Mouse (Mus musculus) limb, embryonic 12.5 days (tissue): ENCODE results near the gene Ssb. TPM values are rescaled to one million over a fixed set of nuclear protein-coding genes. Genes with fewer than 3 reads are reported as not detected.

Experiments
- ATAC-seq: fragments of 200-750 bp; cut with Nextera tagmentation; 2 replicates; pipeline ENCODE4 v1.8.0; 2017; ENCODE audit warnings: low read depth, moderate TSS enrichment; ENCODE audit not compliant: insufficient number of reproducible peaks, insufficient read depth, low FRiP score, low TSS enrichment
- H3K27ac ChIP-seq: fragments of 300-500 bp; sonication (generic); 2 replicates; pipeline ENCODE4 v1.5.1; 2016; ENCODE audit warnings: mild to moderate bottlenecking, moderate library complexity
- H3K27me3 ChIP-seq: fragments of 300-500 bp; sonication (generic); 2 replicates; pipeline ENCODE4 v1.6.1; 2016; ENCODE audit warnings: mild to moderate bottlenecking, moderate library complexity
- H3K36me3 ChIP-seq: fragments of 300-500 bp; sonication (generic); 2 replicates; pipeline ENCODE4 v1.6.1; 2016; ENCODE audit warnings: mild to moderate bottlenecking, moderate library complexity
- H3K4me1 ChIP-seq: fragments of 300-500 bp; sonication (generic); replicated peaks from 2 replicates; pipeline ENCODE4 v1.6.1; 2016
- H3K4me2 ChIP-seq: fragments of 300-500 bp; sonication (generic); 2 replicates; pipeline ENCODE4 v1.6.1; 2016; ENCODE audit warnings: mild to moderate bottlenecking, moderate library complexity
- H3K4me3 ChIP-seq: fragments of 300-500 bp; sonication (generic); replicated peaks from 2 replicates; pipeline ENCODE4 v1.5.1; 2016; ENCODE audit warnings: mild to moderate bottlenecking
- H3K9ac ChIP-seq: fragments of 300-500 bp; sonication (generic); replicated peaks from 2 replicates; pipeline ENCODE4 v1.6.1; 2016; ENCODE audit warnings: mild to moderate bottlenecking, moderate library complexity
- H3K9me3 ChIP-seq: fragments of 300-500 bp; sonication (generic); 2 replicates; pipeline ENCODE4 v1.6.1; 2016; ENCODE audit warnings: mild to moderate bottlenecking, moderate library complexity
- WGBS: fragments of 180-500 bp; shearing (Covaris S2); methylation state at CpG from one replicate; pipeline ENCODE4 v1.1.7; 2016; 5-methylcytosine and 5-hydroxymethylcytosine counted together
- polyA plus RNA-seq: library from polyadenylated mRNA; unstranded; fragments of >200 nt; fragmentation: Nextera tagmentation; extraction: Ambion mirVana; gene quantifications from 2 replicates; pipeline ENCODE4 v1.2.1, GENCODE M21; 2016

The Ssb gene
- polyA plus RNA-seq, result 365 and 413 TPM in 2 replicates

DNA sequence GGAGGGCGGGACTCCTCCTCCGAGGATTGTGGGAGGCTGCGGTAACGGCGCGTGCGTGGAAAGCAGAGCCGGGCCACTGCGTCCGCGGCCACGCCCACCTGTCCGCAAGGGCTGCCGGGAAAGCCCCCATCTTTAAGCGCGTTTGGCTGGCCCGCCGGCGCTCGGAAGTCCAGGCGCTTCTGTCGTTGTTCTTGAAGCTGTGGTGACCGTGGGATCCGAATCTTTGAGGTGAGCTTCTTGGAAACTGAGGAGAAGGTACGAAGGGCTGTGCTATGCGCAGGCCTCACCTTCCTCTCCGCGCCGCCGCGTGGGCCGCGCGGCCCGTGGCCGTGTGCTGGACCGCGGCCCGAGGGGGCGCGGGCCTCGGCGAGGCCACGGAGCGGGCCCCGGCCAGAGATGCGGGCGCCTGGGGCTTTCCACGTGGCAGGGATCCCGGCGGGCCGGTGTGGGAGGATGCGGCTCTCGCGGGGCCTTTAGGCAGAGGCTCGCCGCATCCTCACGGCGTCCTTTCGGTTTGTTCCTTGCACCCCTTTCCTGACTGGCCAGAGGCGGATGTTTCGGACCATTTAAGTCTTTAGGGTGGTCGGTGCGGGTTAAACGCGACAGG, at the start of gene Ssb:
TSS of gene Ssb (plus strand) at position 78 of the 607 bp plus-strand sequence.
- under 1% methylated on average over 62 of the region's 66 CpGs for WGBS
- peaks cover 18% of the 10 kb centered on the region for H3K4me1 ChIP-seq
- peak; percentile 93 for ATAC-seq
- no peaks in the 10 kb centered on the region for H3K27me3 ChIP-seq
- H3K4me2 ChIP-seq, result peak within 1 kb of the TSS; percentile 85
- no peaks in the 10 kb centered on the region for H3K9me3 ChIP-seq
- peak within 1 kb of the TSS; percentile 99 for H3K9ac ChIP-seq
- H3K27ac ChIP-seq, result peak within 1 kb of the TSS; percentile 95
- H3K36me3 ChIP-seq, result peaks cover 24% of the 10 kb centered on the region
- peak within 1 kb of the TSS; percentile 98 for H3K4me3 ChIP-seq

GRCm38 (mm10) chr2:69816575-69816974, 44.8 kb upstream of the Ssb start:
- 82% methylated on average over 5 of the region's 5 CpGs for WGBS
- H3K9ac ChIP-seq, result no peak overlapping the region
- no peak overlapping the region for H3K4me2 ChIP-seq
- no peak overlapping the region for H3K27ac ChIP-seq
- H3K4me3 ChIP-seq, result no peak overlapping the region
- no peaks in the 10 kb centered on the region for H3K27me3 ChIP-seq
- no peaks in the 10 kb centered on the region for H3K9me3 ChIP-seq
- H3K36me3 ChIP-seq, result no peaks in the 10 kb centered on the region
- H3K4me1 ChIP-seq, result peaks cover 2% of the 10 kb centered on the region
- no peak for ATAC-seq

DNA sequence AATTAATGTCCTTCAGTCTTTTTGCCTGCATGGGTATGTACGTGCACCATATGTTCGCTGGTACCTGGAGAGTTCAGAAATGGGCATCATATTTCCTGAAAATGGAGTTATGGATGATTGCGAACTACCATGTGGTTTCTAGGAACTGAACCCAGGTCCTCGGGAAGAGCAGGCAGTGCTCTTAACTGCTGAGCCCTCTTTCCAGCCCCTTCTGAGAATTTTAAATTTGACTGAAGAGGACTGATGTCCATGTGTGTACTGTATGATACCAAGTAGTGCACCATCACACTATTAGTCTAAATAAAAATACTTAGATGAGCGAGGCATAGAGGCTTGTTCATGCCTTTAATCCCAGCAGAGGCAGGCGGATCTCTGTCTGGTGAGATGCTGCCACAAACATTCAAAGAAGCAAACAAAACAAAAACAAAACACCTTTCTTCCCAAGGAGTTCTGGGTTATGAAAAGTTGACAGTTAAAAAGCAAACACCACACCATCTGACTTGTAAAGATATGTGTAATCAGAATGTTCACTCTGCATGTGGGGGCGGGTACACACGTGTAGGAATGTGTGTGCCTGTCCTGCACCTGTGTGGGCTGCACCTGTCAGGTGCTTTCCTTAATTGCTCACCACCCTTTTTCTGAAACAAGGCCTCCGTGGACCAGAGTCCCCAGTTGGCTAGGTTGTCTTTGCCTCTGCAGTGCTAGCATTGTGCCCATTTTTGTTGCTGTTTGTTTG, 42.8 kb upstream of the Ssb start:
- no peaks in the 10 kb centered on the region for H3K36me3 ChIP-seq
- no peak overlapping the region for H3K9ac ChIP-seq
- 77% methylated on average over 9 of the region's 9 CpGs for WGBS
- ATAC-seq, result no peak
- H3K4me1 ChIP-seq, result peaks cover 5% of the 10 kb centered on the region
- no peaks in the 10 kb centered on the region for H3K27me3 ChIP-seq
- no peak overlapping the region for H3K27ac ChIP-seq
- no peak overlapping the region for H3K4me3 ChIP-seq
- no peaks in the 10 kb centered on the region for H3K9me3 ChIP-seq
- H3K4me2 ChIP-seq, result no peak overlapping the region

GRCm38 (mm10) chr2:69820201-69820600, 41.2 kb upstream of the Ssb start:
- H3K36me3 ChIP-seq, result peaks cover 5% of the 10 kb centered on the region; the same call in 1 of the 2 replicates

DNA sequence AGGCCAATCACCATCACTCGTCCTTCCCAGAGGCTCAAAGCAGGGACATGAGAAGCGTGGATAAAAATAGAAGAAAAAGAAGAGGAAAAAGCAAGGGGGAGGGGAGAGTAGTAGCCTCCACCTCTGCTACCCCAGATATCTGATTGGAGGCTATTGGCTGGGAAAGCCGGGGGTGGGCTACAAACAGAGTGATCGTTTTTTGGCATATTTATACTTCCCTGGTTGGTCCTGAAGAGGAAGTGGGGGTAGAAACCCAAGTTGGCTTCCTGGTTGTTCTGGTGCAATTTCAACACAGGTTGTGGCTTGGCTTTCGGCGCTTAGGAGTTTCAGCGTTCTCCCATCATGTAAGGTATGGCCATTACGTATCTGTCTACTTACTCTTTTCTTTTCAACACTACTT, 39.7 kb upstream of the Ssb start, which contains the start of gene Klhl23:
TSS of gene Klhl23 (plus strand) at position 234 of the 400 bp plus-strand sequence.
- WGBS, result 13% methylated on average over 8 of the region's 8 CpGs
- peak within 1 kb of the TSS; percentile 71 for H3K4me2 ChIP-seq
- peak within 1 kb of the TSS; percentile 98 for H3K27ac ChIP-seq
- ATAC-seq, result no peak
- H3K36me3 ChIP-seq, result peaks cover 16% of the 10 kb centered on the region; the same call in 1 of the 2 replicates
- peak within 1 kb of the TSS; percentile 98 for H3K9ac ChIP-seq
- peaks cover 10% of the 10 kb centered on the region for H3K4me1 ChIP-seq
- H3K4me3 ChIP-seq, result peak within 1 kb of the TSS; percentile 90
- no peaks in the 10 kb centered on the region for H3K27me3 ChIP-seq
- no peaks in the 10 kb centered on the region for H3K9me3 ChIP-seq

More at GRCm38 (mm10) chr2:69820201-69820600, 41.2 kb upstream of the Ssb start:
- 75% methylated on average over 1 of the region's 1 CpGs for WGBS
- H3K4me3 ChIP-seq, result no peak overlapping the region
- no peaks in the 10 kb centered on the region for H3K27me3 ChIP-seq
- ATAC-seq, result no peak
- H3K4me2 ChIP-seq, result no peak overlapping the region
- H3K9me3 ChIP-seq, result no peaks in the 10 kb centered on the region
- H3K27ac ChIP-seq, result no peak overlapping the region
- H3K9ac ChIP-seq, result no peak overlapping the region
- H3K4me1 ChIP-seq, result peaks cover 10% of the 10 kb centered on the region

- peak; percentile 56 for ATAC-seq
- H3K36me3 ChIP-seq, result peaks cover 18% of the 10 kb centered on the region; the same call in 1 of the 2 replicates
- no peaks in the 10 kb centered on the region for H3K9me3 ChIP-seq
- peak overlapping the region; percentile 71 for H3K4me2 ChIP-seq
- peaks cover 10% of the 10 kb centered on the region for H3K4me1 ChIP-seq
- H3K4me3 ChIP-seq, result peak overlapping the region; percentile 90
- peak overlapping the region; percentile 98 for H3K9ac ChIP-seq
- H3K27me3 ChIP-seq, result no peaks in the 10 kb centered on the region
- under 1% methylated on average over 76 of the region's 80 CpGs for WGBS
- H3K27ac ChIP-seq, result peak overlapping the region; percentile 98
These were observed 38.8 kb upstream of the Ssb start for GRCm38 (mm10) chr2:69822361-69823128.

DNA sequence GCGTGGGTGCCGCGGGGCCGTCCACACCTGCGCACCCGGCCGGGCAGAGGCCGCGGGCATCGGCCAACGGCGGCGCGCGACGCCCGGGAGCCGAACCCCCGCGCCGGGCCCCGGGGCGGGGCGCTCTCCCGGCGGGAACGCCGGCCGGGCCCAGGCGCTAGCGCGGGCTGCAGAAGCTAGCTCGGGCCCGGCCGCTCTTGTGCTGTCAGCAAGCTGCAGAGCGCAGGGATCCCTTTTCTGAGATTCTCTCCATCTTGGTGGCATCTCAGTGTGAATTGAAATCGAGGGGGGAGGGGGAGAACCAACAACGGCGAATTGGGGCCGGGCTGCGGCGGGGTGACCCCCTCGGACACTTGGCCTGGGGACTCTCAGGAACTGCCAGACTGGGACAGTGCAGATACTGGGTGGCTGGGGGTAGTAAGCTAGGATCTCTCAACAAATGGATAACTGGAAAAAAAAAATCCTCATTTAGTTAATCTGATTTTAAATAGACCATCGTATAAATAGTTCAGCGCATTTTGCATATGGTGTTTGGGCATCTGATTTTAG, 38.2 kb upstream of the Ssb start:
- Histone ChIP-seq H3K4me1 (peaks cover 10% of the 10 kb centered on the region), H3K9me3 (no peaks in the 10 kb centered on the region), H3K4me3 (peak overlapping the region; percentile 90), H3K4me2 (peak overlapping the region; percentile 71), H3K27ac (peak overlapping the region; percentile 98), H3K36me3 (peaks cover 22% of the 10 kb centered on the region; the same call in 1 of the 2 replicates), H3K9ac (peak overlapping the region; percentile 98), H3K27me3 (no peaks in the 10 kb centered on the region)
- ATAC-seq, result peak; percentile 64
- WGBS, result 2% methylated on average over 45 of the region's 45 CpGs

DNA sequence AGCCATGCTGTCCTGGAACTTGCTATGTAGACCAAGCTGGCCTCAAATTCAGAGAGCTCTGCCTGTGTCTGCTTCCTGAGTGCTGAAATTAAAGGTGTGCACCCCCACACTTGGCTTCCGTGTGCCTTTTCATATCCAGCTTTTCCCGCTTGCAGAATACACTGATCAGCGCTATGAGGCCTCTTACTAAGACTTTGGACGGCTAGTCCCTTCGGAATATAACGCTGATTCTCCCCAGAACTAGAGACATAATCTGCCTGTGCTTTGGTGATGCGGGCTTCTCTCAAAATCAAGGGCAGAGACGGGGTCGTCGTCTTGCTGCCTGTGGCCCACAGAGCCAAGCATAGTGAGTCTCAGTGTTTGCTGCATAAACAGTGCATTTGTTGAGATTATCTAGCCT, 35.5 kb upstream of the Ssb start:
- no peak overlapping the region for H3K27ac ChIP-seq
- no peak overlapping the region for H3K9ac ChIP-seq
- 84% methylated on average over 10 of the region's 10 CpGs for WGBS
- no peaks in the 10 kb centered on the region for H3K27me3 ChIP-seq
- no peak overlapping the region for H3K4me2 ChIP-seq
- no peak overlapping the region for H3K4me3 ChIP-seq
- peaks cover 47% of the 10 kb centered on the region for H3K36me3 ChIP-seq
- H3K4me1 ChIP-seq, result peaks cover 10% of the 10 kb centered on the region
- no peaks in the 10 kb centered on the region for H3K9me3 ChIP-seq
- no peak for ATAC-seq

DNA sequence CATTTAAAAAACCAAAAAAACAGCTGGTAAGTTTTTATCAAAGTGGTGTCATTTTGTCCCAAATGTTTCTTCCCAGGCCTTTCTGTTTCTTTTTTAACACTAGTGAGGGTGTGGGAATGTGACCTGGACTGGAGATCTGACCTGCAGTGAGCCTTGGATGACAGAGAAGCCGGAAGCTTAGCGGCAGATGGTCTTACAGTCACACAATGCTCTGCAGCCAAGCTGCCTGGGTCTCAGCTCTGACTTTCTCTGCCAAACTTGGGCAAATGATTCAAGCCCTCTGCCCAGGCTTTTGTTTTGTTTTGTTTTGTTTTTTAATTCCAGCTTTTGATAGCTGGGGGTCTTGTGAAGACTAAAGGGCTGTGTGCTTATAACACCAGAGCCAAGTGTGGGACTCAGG, 35.0 kb upstream of the Ssb start:
- no peak overlapping the region for H3K9ac ChIP-seq
- no peak overlapping the region for H3K4me3 ChIP-seq
- H3K4me2 ChIP-seq, result no peak overlapping the region
- H3K4me1 ChIP-seq, result peaks cover 10% of the 10 kb centered on the region
- H3K36me3 ChIP-seq, result peaks cover 52% of the 10 kb centered on the region
- 94% methylated on average over 2 of the region's 2 CpGs for WGBS
- H3K9me3 ChIP-seq, result no peaks in the 10 kb centered on the region
- no peak for ATAC-seq
- H3K27me3 ChIP-seq, result no peaks in the 10 kb centered on the region
- no peak overlapping the region; the same call in 1 of the 2 replicates for H3K27ac ChIP-seq

DNA sequence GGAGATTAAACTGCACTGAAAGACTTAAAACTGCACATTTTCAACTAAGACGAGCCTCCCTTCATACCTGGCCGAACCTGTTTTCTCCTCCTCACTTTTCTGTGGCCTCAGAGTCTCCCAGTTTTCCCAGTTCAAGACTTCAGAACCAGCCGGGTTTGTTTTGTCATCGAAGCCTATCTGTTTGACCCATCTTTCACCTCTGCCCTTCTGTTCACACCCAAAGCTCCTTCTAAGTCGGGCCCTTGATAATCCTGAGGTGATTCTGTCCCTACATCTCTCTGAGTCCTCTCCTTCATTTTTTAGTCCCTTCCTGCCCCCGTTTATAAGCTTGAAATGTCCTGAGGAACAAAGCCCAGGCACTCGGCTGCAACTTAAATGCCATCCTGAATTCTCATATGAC, 33.3 kb upstream of the Ssb start:
- 31% methylated on average over 7 of the region's 7 CpGs for WGBS
- Histone ChIP-seq H3K4me1 (peaks cover 6% of the 10 kb centered on the region; the same call in 1 of the 2 replicates), H3K4me2 (no peak overlapping the region), H3K9ac (no peak overlapping the region), H3K27ac (no peak overlapping the region), H3K36me3 (peaks cover 62% of the 10 kb centered on the region), H3K27me3 (no peaks in the 10 kb centered on the region), H3K4me3 (no peak overlapping the region), H3K9me3 (no peaks in the 10 kb centered on the region)
- no peak for ATAC-seq

- Histone ChIP-seq H3K4me1 (no peaks in the 10 kb centered on the region), H3K36me3 (peaks cover 74% of the 10 kb centered on the region), H3K9me3 (no peaks in the 10 kb centered on the region), H3K4me3 (no peak overlapping the region), H3K27ac (no peak overlapping the region), H3K27me3 (no peaks in the 10 kb centered on the region), H3K4me2 (no peak overlapping the region), H3K9ac (no peak overlapping the region)
- ATAC-seq, result no peak
- 78% methylated on average over 2 of the region's 2 CpGs for WGBS
These were observed 31.7 kb upstream of the Ssb start for GRCm38 (mm10) chr2:69829680-69830079.
